ENCODE assay signal across 44 mouse cellular contexts in genomic region chr19:58741036-58741435, GRCm38 (mm10). TPM values are rescaled to one million over a fixed set of nuclear protein-coding genes. Genes with fewer than 3 reads are reported as not detected.
"Had no signal": no experiment of that assay in that cellular context is flagged by ENCODE, and none has a peak within 500 bp of the region (broad histone marks: within the 10 kb centered on the region; RNA-seq: fewer than 3 reads in every experiment).

No protein-coding gene starts in this region.

- H3K36me3 ChIP-seq: limb, embryonic 10.5 days; limb, embryonic 12.5 days; limb, embryonic 13.5 days; limb, embryonic 15.5 days; liver, embryonic 12.5 days; liver, embryonic 13.5 days; liver, embryonic 15.5 days; lung, embryonic 15.5 days; midbrain, embryonic 10.5 days; midbrain, embryonic 12.5 days; midbrain, embryonic 13.5 days; midbrain, embryonic 15.5 days had no signal

- H3K4me1 ChIP-seq: limb, embryonic 12.5 days; limb, embryonic 13.5 days; limb, embryonic 15.5 days; liver, embryonic 12.5 days; liver, embryonic 13.5 days; liver, embryonic 15.5 days; lung, embryonic 15.5 days; megakaryocyte, embryonic 14.5 days; midbrain, embryonic 12.5 days; midbrain, embryonic 13.5 days; midbrain, embryonic 15.5 days had no signal

- H3K27ac ChIP-seq: limb, embryonic 10.5 days; limb, embryonic 12.5 days; limb, embryonic 13.5 days; limb, embryonic 15.5 days; liver, embryonic 12.5 days; liver, embryonic 13.5 days; liver, embryonic 14.5 days; liver, embryonic 15.5 days; lung, embryonic 15.5 days; macrophage; midbrain, embryonic 10.5 days; midbrain, embryonic 12.5 days; midbrain, embryonic 13.5 days; midbrain, embryonic 15.5 days had no signal

- H3K4me3 ChIP-seq: limb, embryonic 10.5 days; limb, embryonic 12.5 days; limb, embryonic 13.5 days; limb, embryonic 15.5 days; liver, embryonic 12.5 days; liver, embryonic 13.5 days; liver, embryonic 15.5 days; lung, embryonic 15.5 days; megakaryocyte, embryonic 14.5 days; midbrain, embryonic 10.5 days; midbrain, embryonic 12.5 days; midbrain, embryonic 13.5 days; midbrain, embryonic 15.5 days; myocyte had no signal

- DNase-seq: left cerebral cortex, postnatal 4 days; liver; liver, embryonic 13.5 days; liver, postnatal 0 days; lung, adult 18-20 months; lung, adult 2 months; lung, embryonic 14.5 days; lung, postnatal 10 days; lung, postnatal 14 days; lung, postnatal 36 days; lung, postnatal 4 days; midbrain, embryonic 14.5 days had no signal

- H3K27me3 ChIP-seq: limb, embryonic 12.5 days; limb, embryonic 13.5 days; limb, embryonic 15.5 days; liver, embryonic 12.5 days; liver, embryonic 13.5 days; liver, embryonic 15.5 days; lung, embryonic 15.5 days; megakaryocyte, embryonic 14.5 days; midbrain, embryonic 12.5 days; midbrain, embryonic 13.5 days; midbrain, embryonic 15.5 days had no signal

- H3K9me3 ChIP-seq: limb, embryonic 10.5 days; limb, embryonic 12.5 days; limb, embryonic 13.5 days; limb, embryonic 15.5 days; liver, embryonic 12.5 days; liver, embryonic 13.5 days; liver, embryonic 15.5 days; lung, embryonic 15.5 days; megakaryocyte, embryonic 14.5 days; midbrain, embryonic 10.5 days; midbrain, embryonic 12.5 days; midbrain, embryonic 13.5 days; midbrain, embryonic 15.5 days had no signal

RNA-seq across cellular contexts. Expression of gene Pnliprp1, which starts 12.3 kb away (rescaled TPM):
- total RNA-seq: left cerebral cortex, postnatal 10 days; left cerebral cortex, postnatal 14 days; left cerebral cortex, postnatal 25 days; megakaryocyte progenitor cell, adult 5-6 weeks; megakaryocyte, adult 5-6 weeks; megakaryocyte-erythroid progenitor cell, adult 5-6 weeks; midbrain, postnatal 0 days; monocyte, adult 5-6 weeks had no signal
- polyA plus RNA-seq: limb, embryonic 11.5 days; limb, embryonic 12.5 days; macrophage; midbrain, embryonic 11.5 days; midbrain, embryonic 14.5 days; myocyte; neural tube, embryonic 11.5 days had no signal

RNA-seq across cellular contexts. Expression of gene Pnliprp2, which starts 18.5 kb away (rescaled TPM):
- total RNA-seq: left cerebral cortex, postnatal 10 days; left cerebral cortex, postnatal 14 days; left cerebral cortex, postnatal 25 days; megakaryocyte progenitor cell, adult 5-6 weeks; megakaryocyte, adult 5-6 weeks; megakaryocyte-erythroid progenitor cell, adult 5-6 weeks; monocyte, adult 5-6 weeks had no signal
- polyA plus RNA-seq: limb, embryonic 13.5 days; liver, adult 2 months; liver, postnatal 0 days; lung, adult 2 months; macrophage; midbrain, embryonic 10.5 days; midbrain, embryonic 11.5 days; midbrain, embryonic 12.5 days; midbrain, embryonic 14.5 days; midbrain, embryonic 15.5 days; midbrain, embryonic 16.5 days; midbrain, postnatal 0 days; myocyte; neural tube, embryonic 11.5 days had no signal

RNA-seq across cellular contexts. Expression of gene 1700019N19Rik, which starts 53.2 kb away (rescaled TPM):
- total RNA-seq: left cerebral cortex, postnatal 10 days; left cerebral cortex, postnatal 14 days; left cerebral cortex, postnatal 4 days; liver, adult 2 months; megakaryocyte progenitor cell, adult 5-6 weeks; megakaryocyte, adult 5-6 weeks; megakaryocyte-erythroid progenitor cell, adult 5-6 weeks; midbrain, postnatal 0 days; monocyte, adult 5-6 weeks had no signal
- polyA plus RNA-seq: limb, embryonic 10.5 days; limb, embryonic 11.5 days; limb, embryonic 12.5 days; limb, embryonic 13.5 days; limb, embryonic 14.5 days; limb, embryonic 15.5 days; liver, adult 2 months; liver, embryonic 14.5 days; liver, embryonic 15.5 days; liver, embryonic 16.5 days; liver, postnatal 0 days; lung, adult 2 months; lung, embryonic 14.5 days; lung, embryonic 15.5 days; lung, embryonic 16.5 days; lung, postnatal 0 days; macrophage; midbrain, embryonic 11.5 days; midbrain, embryonic 12.5 days; midbrain, embryonic 13.5 days; midbrain, embryonic 14.5 days; midbrain, embryonic 15.5 days; midbrain, embryonic 16.5 days; midbrain, postnatal 0 days; myocyte; neural tube, embryonic 11.5 days had no signal
